Mouse (Mus musculus) forebrain, embryonic 11.5 days (tissue): ENCODE data around the gene Fcor. TPM values are rescaled to one million over a fixed set of nuclear protein-coding genes. Genes with fewer than 3 reads are reported as not detected.

Experiments
- ATAC-seq: fragments of 200-750 bp; cut with Nextera tagmentation; replicated peaks from 2 replicates; pipeline ENCODE4 v1.8.0; 2017; ENCODE audit warnings: moderate TSS enrichment; ENCODE audit not compliant: low FRiP score
- DNase-seq: peaks from one replicate; pipeline ENCODE4 v3.0.0-alpha.2; 2017; ENCODE audit warnings: low spot score
- H3K27ac ChIP-seq: fragments of 300-500 bp; sonication (generic); 2 replicates; pipeline ENCODE4 v1.5.1; 2014; ENCODE audit warnings: low read depth, low read length
- H3K27me3 ChIP-seq: fragments of 300-500 bp; sonication (generic); 2 replicates; pipeline ENCODE4 v1.6.1; 2014; ENCODE audit warnings: mild to moderate bottlenecking, low read length, mixed read lengths; ENCODE audit not compliant: control insufficient read depth, insufficient read depth
- H3K36me3 ChIP-seq: fragments of 300-500 bp; sonication (generic); 2 replicates; pipeline ENCODE4 v1.6.1; 2014; ENCODE audit warnings: mild to moderate bottlenecking, low read length, moderate library complexity, mixed read lengths; ENCODE audit not compliant: control insufficient read depth, insufficient read depth
- H3K4me1 ChIP-seq: fragments of 300-500 bp; sonication (generic); replicated peaks from 2 replicates; pipeline ENCODE4 v1.6.1; 2014; ENCODE audit warnings: low read length, mixed read lengths; ENCODE audit not compliant: control insufficient read depth, insufficient read depth
- H3K4me2 ChIP-seq: fragments of 300-500 bp; sonication (generic); 2 replicates; pipeline ENCODE4 v1.6.1; 2014; ENCODE audit warnings: low read depth, mild to moderate bottlenecking, low read length, moderate library complexity, mixed read lengths; ENCODE audit not compliant: severe bottlenecking
- H3K4me3 ChIP-seq: fragments of 300-500 bp; sonication (generic); 2 replicates; pipeline ENCODE4 v1.5.1; 2014; ENCODE audit warnings: low read depth, low read length
- H3K9ac ChIP-seq: fragments of 300-500 bp; sonication (generic); 2 replicates; pipeline ENCODE4 v1.6.1; 2014; ENCODE audit warnings: low read length
- H3K9me3 ChIP-seq: fragments of 300-500 bp; sonication (generic); 2 replicates; pipeline ENCODE4 v1.6.1; 2016; ENCODE audit warnings: low read length, mixed read lengths; ENCODE audit not compliant: control insufficient read depth
- WGBS: fragments of 180-500 bp; shearing (Covaris S2); extraction: QIAGEN DNeasy Blood & Tissue Kit; methylation state at CpG from one replicate; pipeline ENCODE4 v1.1.7; 2014; 5-methylcytosine and 5-hydroxymethylcytosine counted together
- polyA plus RNA-seq: library from polyadenylated mRNA; unstranded; fragments of >200 nt; fragmentation: Nextera tagmentation; extraction: Ambion mirVana; gene quantifications from 2 replicates; pipeline ENCODE4 v1.2.1, GENCODE M21; 2014

The Fcor gene
- polyA plus RNA-seq, 1 experiment from 2014 or later, result 12.1 TPM

GRCm38 (mm10) chr8:3646824-3647531 is 25.2 kb downstream of the Fcor start:
- H3K4me2 ChIP-seq, result no peak overlapping the region
- no peaks in the 10 kb centered on the region for H3K9me3 ChIP-seq
- H3K9ac ChIP-seq, result no peak overlapping the region
- 84% methylated on average over 6 of the region's 6 CpGs for WGBS
- no peaks in the 10 kb centered on the region for H3K36me3 ChIP-seq
- no peak for DNase-seq
- ATAC-seq, result no peak
- H3K4me1 ChIP-seq, result no peaks in the 10 kb centered on the region
- H3K27ac ChIP-seq, result no peak overlapping the region
- H3K4me3 ChIP-seq, result no peak overlapping the region
- no peaks in the 10 kb centered on the region for H3K27me3 ChIP-seq

GRCm38 (mm10) chr8:3645804-3646203 is 26.4 kb downstream of the Fcor start:
- Histone ChIP-seq H3K27me3 (no peaks in the 10 kb centered on the region), H3K9ac (no peak overlapping the region), H3K4me2 (no peak overlapping the region), H3K4me3 (no peak overlapping the region), H3K36me3 (no peaks in the 10 kb centered on the region), H3K27ac (no peak overlapping the region), H3K9me3 (no peaks in the 10 kb centered on the region), H3K4me1 (no peaks in the 10 kb centered on the region)
- no peak for DNase-seq
- no peak for ATAC-seq
- WGBS, result 28% methylated on average over 5 of the region's 5 CpGs

- Histone ChIP-seq H3K4me1 (no peaks in the 10 kb centered on the region; the same call in 1 of the 2 replicates), H3K4me3 (peak overlapping the region; percentile 51), H3K36me3 (no peaks in the 10 kb centered on the region), H3K27me3 (peaks cover 2% of the 10 kb centered on the region; the same call in 1 of the 2 replicates), H3K9ac (peak overlapping the region; percentile 49), H3K9me3 (no peaks in the 10 kb centered on the region), H3K4me2 (peak overlapping the region; percentile 75), H3K27ac (no peak overlapping the region)
- ATAC-seq (no peak; the same call in none of the 2 replicates), DNase-seq (no peak)
- 21% methylated on average over 8 of the region's 8 CpGs for WGBS
Observed at GRCm38 (mm10) chr8:3631478-3631875, 40.7 kb downstream of the Fcor start.

- peak within 1 kb of the TSS; percentile 49 for H3K9ac ChIP-seq
- no peaks in the 10 kb centered on the region for H3K9me3 ChIP-seq
- DNase-seq (peak; percentile 80), ATAC-seq (peak; percentile 78)
- 7% methylated on average over 46 of the region's 47 CpGs for WGBS
- no peaks in the 10 kb centered on the region for H3K36me3 ChIP-seq
- H3K27me3 ChIP-seq, result peaks cover 2% of the 10 kb centered on the region; the same call in 1 of the 2 replicates
- no peaks in the 10 kb centered on the region; the same call in 1 of the 2 replicates for H3K4me1 ChIP-seq
- peak within 1 kb of the TSS; percentile 75 for H3K4me2 ChIP-seq
- peak within 1 kb of the TSS; percentile 51 for H3K4me3 ChIP-seq
- H3K27ac ChIP-seq, result no peak within 1 kb of the TSS
Observed at GRCm38 (mm10) chr8:3630647-3631477, 41.3 kb downstream of the Fcor start, which contains the start of gene Stxbp2. Gene Stxbp2 (plus strand): TSS chr8:3630955.

- Histone ChIP-seq H3K4me2 (no peak overlapping the region), H3K9ac (no peak overlapping the region), H3K27ac (no peak overlapping the region), H3K4me1 (no peaks in the 10 kb centered on the region; the same call in 1 of the 2 replicates), H3K9me3 (no peaks in the 10 kb centered on the region), H3K27me3 (peaks cover 2% of the 10 kb centered on the region; the same call in 1 of the 2 replicates), H3K4me3 (no peak overlapping the region), H3K36me3 (no peaks in the 10 kb centered on the region)
- ATAC-seq (no peak), DNase-seq (no peak)
- 30% methylated on average over 5 of the region's 5 CpGs for WGBS
Observed at GRCm38 (mm10) chr8:3628014-3628413, 44.1 kb downstream of the Fcor start.

- Histone ChIP-seq H3K9ac (no peak overlapping the region), H3K9me3 (no peaks in the 10 kb centered on the region), H3K27me3 (peaks cover 2% of the 10 kb centered on the region; the same call in 1 of the 2 replicates), H3K4me2 (no peak overlapping the region), H3K4me3 (no peak overlapping the region), H3K36me3 (no peaks in the 10 kb centered on the region), H3K4me1 (peaks cover under 1% of the 10 kb centered on the region; the same call in 1 of the 2 replicates), H3K27ac (no peak overlapping the region)
- DNase-seq (no peak), ATAC-seq (no peak)
- WGBS, result 68% methylated on average over 5 of the region's 5 CpGs
Observed at GRCm38 (mm10) chr8:3626971-3627370, 45.2 kb downstream of the Fcor start.

GRCm38 (mm10) chr8:3625445-3625844 is 46.7 kb downstream of the Fcor start, which contains the start of gene Pcp2:
Gene Pcp2 (minus strand): TSS chr8:3625545.
- 62% methylated on average over 1 of the region's 1 CpGs for WGBS
- no peak within 1 kb of the TSS for H3K27ac ChIP-seq
- H3K4me1 ChIP-seq, result peaks cover 2% of the 10 kb centered on the region; the same call in 1 of the 2 replicates
- no peak within 1 kb of the TSS for H3K9ac ChIP-seq
- ATAC-seq, result no peak
- H3K4me3 ChIP-seq, result no peak within 1 kb of the TSS
- no peaks in the 10 kb centered on the region for H3K36me3 ChIP-seq
- H3K9me3 ChIP-seq, result no peaks in the 10 kb centered on the region
- DNase-seq, result no peak
- peaks cover 2% of the 10 kb centered on the region; the same call in 1 of the 2 replicates for H3K27me3 ChIP-seq
- H3K4me2 ChIP-seq, result no peak within 1 kb of the TSS

GRCm38 (mm10) chr8:3622119-3622518 is 50.0 kb downstream of the Fcor start:
- WGBS, result 71% methylated on average over 8 of the region's 8 CpGs
- Histone ChIP-seq H3K9me3 (no peaks in the 10 kb centered on the region), H3K4me1 (peaks cover 4% of the 10 kb centered on the region; the same call in 1 of the 2 replicates), H3K36me3 (peaks cover 2% of the 10 kb centered on the region; the same call in 1 of the 2 replicates), H3K4me2 (peak overlapping the region; percentile 60), H3K9ac (peak overlapping the region; percentile 61; the same call in 1 of the 2 replicates), H3K27ac (no peak overlapping the region), H3K27me3 (no peaks in the 10 kb centered on the region), H3K4me3 (peak overlapping the region; percentile 92)
- ATAC-seq, result no peak
- DNase-seq, result no peak
